Mouse (Mus musculus): ENCODE results near the gene Gm20715.
"Not testable (repeated sequence)": the region's sequence is repeated elsewhere in the genome, so short reads cannot be mapped to it uniquely, and the experiment has no call there.

Gm20715 gene

GRCm38 (mm10) chr7:6415442-6415787 is 5.3 kb downstream of the Gm20715 start:
- in situ Hi-C loops (cut with MboI, MseI) = no loop called here

- in situ Hi-C loops (cut with MboI, MseI) = no loop called here
These were observed 9.8 kb downstream of the Gm20715 start for GRCm38 (mm10) chr7:6419894-6420293.

DNA sequence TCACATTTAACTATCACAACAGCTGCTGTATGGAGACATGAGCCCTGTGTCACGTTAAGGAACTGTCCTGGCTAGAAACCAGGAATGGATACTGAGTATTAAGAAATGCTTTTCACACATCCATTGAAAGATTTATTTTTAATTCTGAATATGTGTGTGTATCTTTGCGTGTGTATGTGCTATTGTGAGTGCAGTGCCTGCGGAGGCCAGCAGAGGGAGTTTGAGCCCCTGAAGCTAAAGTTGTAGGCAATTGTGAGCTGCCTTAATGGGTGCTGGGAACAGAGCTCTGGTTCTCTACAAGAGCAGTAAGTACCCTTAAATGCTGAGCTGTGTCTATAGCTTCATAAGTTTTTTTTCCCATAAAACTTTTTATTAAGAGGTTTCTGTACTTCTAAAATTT is 19.3 kb downstream of the Gm20715 start:
- in situ Hi-C loops (cut with MboI, MseI) = no loop called here

DNA sequence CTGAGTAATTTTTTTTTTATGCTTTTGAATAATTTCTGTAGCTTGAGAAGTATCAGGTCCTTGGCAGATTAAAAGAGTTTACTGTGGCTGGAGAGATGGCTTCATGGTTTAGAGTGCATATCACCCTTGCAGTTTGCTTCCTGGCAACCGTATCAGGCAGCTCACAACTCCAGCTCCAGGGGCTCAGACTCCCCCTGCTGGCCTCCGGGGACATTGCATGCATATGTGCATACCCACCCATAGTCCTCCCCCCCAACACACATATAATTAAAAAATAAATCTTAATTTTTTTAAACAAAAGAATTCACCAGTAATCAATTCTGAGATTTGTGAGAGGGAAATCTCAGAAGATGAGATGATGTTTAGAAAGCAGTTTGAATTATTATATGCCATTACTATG is 20.3 kb downstream of the Gm20715 start:
- in situ Hi-C loops (cut with MboI, MseI) = loop anchor here (5.0 kb wide), 2 partner anchors 73 to 507 kb away; no protein-coding TSS in a partner anchor

DNA sequence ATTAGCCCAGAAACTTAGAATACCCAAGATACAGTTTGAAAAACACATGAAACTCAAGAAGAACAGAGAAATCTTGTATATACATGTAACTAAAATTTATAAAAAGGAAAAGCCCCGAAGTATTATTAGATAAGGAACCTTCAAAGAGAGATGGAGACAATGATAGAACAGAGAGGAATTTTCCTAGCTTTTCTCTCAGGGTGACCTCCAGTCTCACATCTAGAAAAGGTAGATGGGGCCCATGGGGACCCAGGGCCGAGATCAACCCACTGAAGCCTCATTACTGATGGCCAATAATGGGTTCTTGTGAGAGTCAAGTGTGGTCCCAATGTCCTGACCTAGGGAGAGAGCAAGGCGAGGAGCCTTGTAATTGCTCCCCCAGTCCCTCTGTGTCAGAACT is 28.3 kb downstream of the Gm20715 start, which contains the start of gene Olfr1344:
Olfr1344 (plus strand) TSS at position 301 of the 400 bp plus-strand sequence.
- in situ Hi-C loops (cut with MboI, MseI) = no loop called here

DNA sequence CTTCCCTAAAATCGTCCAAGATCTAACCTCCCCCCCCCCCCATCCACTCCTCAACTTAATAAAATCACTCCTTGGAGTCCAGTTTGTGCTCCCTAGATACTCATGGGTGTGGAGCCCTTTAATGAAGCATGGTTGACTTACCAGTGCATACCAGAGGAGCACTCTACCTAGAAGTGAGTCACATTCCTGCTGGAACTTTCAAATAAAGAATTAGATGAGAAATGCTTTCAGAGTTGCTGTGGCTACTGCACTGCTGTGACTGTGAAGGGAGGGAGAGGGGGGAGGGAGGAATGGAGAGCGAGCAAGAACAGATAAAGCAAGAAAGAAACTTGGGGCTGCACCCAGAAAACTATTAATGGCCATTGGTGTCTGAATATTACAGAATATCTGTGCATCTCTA is 31.1 kb downstream of the Gm20715 start:
- in situ Hi-C loops (cut with MboI, MseI) = no loop called here

DNA sequence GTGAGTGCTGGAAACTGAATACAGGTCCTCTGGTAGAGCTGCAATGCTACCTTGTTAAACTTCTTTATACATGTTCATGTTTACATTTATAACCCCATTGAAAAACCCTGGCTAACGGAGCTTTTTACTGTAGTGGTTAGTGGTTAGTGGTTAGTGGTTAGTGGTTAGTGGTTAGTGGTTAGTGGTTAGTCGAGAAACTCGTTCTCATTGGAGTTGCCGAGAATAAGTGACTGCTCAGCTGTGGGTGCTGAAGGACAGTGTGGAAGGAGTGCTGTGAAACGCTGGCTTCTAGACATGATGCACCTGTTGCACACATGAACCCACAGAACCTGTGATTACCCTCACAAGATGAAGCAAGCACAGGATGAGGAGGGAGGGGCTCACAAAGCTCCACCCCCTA is 37.7 kb downstream of the Gm20715 start:
- in situ Hi-C loops (cut with MboI, MseI) = no loop called here

- in situ Hi-C loops (cut with MboI, MseI) = no loop called here
These were observed 45.8 kb downstream of the Gm20715 start, which contains the start of gene Olfr1336 for GRCm38 (mm10) chr7:6455868-6456267. Olfr1336 (plus strand) TSS chr7:6456168.

GRCm38 (mm10) chr7:6456399-6456798 is 46.3 kb downstream of the Gm20715 start:
- in situ Hi-C loops (cut with MboI, MseI) = no loop called here

DNA sequence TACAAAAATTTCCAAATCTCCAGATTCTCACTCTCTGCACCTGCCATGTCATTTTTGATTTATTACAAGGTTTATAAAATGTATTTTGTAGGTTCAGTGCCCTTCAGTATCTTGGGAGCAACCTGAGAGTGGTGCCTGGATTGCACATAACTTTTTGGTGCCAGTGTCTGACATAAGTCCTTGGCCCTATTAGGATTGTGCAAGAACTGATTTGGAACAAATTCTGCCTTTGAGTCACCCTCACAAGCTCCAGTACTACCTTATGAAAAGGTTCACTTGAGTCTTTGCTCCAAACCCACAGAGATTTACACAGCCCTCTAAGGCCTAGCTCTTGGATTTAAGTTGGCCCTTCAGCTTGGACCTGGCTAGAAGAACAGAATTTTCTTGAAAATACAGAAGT is 56.9 kb downstream of the Gm20715 start, which contains the start of gene Olfr1346:
Olfr1346 (plus strand) TSS at position 151 of the 400 bp plus-strand sequence.
- in situ Hi-C loops (cut with MboI, MseI) = no loop called here

DNA sequence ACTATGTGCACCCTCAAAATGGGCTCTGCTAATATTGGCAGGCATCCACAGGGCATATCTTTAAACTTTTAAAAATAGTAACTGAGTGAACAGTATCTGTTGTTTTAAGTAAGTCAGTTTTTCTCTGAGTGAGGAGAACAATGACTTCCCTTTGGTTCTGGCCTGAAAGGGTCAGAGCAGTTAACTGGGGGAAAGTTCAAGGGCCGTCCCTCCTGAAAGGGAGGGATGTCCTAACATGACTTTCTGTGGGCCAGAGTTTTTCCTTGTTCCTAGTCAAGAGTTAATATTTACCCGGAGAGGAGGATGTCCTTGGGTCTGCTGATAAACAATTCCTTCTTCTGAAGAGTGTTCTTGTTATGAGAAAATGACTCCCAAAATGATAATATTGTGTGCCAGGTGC is 67.6 kb downstream of the Gm20715 start:
- in situ Hi-C loops (cut with MboI, MseI) = not testable (repeated sequence)

DNA sequence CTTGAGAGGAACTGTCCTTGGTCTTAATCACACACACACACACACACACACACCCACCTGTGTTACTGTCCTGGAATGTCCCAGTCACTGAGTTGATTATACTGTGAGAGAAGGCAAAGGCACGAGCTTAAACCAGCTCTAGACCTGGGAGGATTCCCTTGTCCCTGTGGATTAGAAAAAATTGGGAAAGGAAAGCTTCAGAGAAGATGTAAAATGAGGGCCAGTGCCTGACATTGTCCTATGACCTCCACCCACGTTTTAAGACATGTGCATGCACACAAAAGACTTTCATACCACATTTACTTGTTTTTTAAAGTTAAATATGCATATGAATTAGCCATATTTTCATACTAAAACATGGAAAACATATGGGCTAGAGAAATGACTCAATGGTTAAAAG is 76.8 kb downstream of the Gm20715 start, which contains the start of gene Olfr5:
Olfr5 (minus strand) TSS at position 101 of the 400 bp plus-strand sequence.
- in situ Hi-C loops (cut with MboI, MseI) = no loop called here

Measured in T-helper 2 cell (primary cell).